Mouse (Mus musculus): ENCODE results near the gene Nav1.

Nav1 gene

DNA sequence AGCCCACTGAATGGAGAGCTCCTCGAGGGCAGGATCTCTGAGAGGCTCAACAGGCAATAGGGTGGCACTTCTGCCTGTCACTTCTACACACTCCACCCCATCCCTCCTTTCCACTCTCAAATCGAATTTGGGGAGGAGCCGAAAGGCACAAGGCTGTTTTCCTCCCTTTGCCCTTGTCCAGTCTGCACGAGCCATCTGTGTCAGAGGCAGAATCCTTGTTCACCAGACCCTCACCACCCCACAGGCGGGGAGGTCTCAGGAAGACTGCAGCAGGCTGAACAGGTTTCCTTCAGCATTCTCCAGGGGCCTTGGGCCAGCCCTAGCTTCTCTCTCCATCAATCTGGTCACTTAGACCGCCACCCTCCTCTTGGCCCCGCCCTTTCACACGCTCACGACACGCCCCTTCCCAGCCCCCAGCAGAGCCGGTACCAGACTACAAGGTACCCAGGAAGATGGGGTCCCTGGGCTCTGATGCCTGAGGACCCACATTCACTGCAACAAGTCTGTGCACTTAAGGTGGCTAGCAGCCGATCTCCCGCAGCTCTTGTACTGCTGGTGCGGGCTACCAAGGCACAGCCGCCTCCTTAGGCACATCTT, 23.9 kb downstream of the Nav1 start:
- DNase-seq (ENCODE audit: low spot score in 2 of 2): no peak

DNA sequence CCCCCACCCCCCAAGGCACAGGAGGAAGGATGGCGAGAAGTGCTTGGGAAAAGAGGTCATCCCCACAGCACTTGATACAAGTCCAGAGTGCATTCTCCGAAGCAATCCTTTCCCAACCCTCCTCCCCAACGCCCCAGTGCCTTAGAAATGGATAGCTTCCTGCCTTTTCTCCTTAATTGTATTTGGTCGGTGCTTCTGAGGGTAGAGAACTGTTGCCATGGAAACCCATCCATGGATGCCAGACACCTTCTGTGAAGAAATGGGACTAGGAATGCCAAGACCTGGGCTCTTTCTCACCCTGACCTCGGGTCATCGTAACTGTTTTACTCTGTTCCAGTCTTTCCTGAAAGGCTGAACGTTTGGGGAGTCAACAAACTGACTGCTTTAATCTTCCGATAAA, 26.1 kb downstream of the Nav1 start:
- no peak for DNase-seq (ENCODE audit: low spot score in 2 of 2)

DNA sequence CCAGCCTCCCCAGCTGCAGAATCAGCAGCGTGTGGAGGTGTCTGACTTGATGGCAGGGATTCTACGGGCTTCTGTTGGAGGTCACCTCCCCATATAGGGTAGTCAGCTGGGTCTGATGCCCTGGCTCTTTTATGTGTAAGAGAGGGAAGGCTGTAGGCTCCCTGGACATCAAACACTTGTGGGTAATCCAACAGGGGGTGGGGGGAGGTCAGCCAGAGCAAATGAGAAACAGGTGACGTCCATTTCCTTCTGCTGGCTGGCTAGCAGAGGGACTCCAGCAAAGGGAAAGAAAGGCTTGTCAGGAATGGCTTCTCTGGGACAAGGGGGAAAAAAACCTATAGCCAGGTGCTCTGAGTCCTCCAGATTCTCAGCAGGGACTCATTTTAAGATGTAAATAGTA, 28.0 kb downstream of the Nav1 start:
- no peak for DNase-seq (ENCODE audit: low spot score in 2 of 2)

DNA sequence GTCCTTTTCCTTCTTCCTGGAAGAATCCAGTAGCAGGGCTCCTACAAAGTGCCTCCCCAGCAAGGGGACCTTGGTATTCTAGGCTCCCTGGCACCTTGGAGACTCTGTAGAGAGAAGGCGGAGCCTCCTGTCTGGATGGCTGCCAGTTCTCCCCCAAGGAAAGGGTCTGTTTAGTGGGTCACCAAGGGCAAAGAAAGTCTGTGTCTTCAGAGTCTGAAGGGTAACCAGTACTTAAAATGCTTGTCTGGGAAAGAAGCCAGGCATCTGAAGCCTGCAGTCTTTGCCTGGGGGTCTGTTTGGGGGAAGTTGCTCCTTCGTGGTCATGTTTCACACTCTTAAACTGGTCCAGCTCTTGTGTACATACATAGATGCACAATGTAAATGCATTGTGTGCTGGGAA, 29.3 kb downstream of the Nav1 start:
- no peak for DNase-seq (ENCODE audit: low spot score in 2 of 2)

DNA sequence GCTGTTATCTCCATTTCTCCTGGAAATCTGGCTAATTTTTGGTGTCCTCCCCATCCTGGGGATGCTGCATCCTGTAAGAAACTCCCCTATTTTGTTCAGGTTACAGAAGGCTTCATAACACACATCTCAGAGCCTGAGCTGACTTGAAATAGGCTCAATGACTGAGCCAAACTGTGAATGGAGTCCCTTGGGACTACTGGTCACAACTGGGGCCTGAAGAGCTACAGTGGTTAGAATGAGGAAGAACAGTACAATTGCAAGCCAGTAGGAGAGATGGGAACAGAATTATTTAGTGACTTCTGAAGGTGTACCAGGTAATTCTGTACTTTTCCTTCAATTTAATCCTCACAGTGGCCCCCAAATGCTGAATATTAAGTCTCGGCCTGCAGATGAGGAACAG, 31.7 kb downstream of the Nav1 start:
- no peak for DNase-seq (ENCODE audit: low spot score in 2 of 2)

DNA sequence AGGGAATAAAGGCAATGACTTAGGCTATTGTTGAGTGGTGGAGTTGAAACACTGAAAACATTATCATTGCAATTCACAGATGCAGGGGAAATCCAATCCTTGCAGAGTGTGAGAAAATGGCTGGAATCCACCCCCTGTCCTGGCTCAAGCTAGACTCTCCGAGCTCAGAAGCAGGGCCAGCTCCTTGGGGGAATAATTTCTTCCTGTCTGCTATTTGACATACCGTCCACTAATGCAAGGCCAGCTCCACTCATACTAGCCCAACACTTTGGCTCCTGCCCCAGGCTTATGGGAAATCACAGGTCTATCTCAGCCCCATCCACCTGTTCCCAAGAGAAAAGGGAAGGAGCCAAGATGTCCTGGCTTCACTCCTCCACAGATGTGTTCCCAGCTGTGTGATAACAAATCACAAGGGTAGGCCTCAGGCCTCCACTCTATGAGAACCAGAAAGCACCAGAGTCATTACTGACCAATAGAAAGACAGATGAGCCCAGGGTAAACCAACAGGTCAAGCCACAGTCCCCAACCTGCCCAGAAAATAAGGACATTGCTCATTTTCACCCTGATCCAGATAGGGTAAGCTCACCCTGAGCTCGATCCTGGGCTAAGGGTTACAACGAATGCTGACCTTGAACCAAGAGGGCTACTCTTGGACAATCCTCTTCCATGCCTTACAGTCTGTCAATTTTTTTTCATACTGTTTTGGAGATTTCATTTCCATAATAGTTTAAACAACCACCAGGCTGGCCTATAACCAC, 32.5 kb downstream of the Nav1 start:
- DNase-seq (ENCODE audit: low spot score in 2 of 2): no peak

DNA sequence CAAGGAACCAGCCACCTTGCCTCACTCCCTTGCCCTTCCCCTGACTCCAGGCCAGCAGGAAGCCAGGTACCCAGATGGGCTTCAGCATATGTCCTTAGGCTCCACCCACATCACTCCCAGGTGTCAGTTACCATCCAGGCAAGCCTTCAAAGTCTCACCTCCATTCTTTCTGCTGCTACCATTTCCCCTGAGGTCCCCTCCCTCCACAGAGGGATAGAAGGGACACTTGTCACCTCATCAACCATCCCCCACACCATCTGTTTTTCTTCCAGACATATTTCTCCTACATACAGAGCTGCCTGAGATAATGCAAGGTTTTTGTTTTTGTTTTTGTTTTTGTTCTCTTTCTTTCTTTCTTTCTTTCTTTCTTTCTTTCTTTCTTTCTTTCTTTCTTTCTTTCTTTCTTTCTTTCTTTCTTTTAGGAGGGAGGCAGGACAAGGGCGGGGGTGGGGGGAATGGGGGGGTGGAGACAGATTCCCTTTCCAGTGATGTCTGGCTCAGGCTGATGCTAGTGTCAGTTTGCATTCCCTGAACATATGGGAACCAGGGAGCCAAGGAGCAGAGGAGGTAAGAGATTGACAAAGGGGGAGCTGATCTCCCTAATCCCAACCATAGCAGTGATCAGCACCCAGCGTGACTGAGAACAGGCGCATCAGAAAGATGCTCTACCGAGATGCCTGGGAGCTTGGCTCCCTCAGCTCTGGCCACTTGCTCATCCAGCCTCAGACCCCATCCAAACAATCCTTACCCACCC, 34.8 kb downstream of the Nav1 start:
- no peak for DNase-seq (ENCODE audit: low spot score in 2 of 2)

DNA sequence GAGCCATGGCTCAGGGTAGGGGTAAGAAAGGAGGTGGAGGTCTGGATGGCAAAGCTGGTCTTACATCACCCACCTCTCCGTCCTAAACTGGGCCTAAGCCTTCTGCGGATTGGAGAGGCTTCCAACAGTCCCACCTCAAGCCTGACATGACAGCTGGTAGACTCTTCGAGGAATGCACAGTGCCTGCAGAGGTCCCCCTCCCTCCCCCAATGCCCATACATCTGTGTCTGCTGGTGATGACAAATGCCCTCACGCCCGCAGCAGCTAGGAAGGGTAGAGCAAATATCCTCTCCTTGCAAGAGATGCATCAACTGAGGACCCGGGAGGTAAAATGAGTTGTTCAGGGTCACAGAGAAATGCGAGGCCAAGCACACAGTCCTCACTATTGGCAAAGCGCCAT, 39.0 kb downstream of the Nav1 start:
- DNase-seq (ENCODE audit: low spot score in 2 of 2): no peak

DNA sequence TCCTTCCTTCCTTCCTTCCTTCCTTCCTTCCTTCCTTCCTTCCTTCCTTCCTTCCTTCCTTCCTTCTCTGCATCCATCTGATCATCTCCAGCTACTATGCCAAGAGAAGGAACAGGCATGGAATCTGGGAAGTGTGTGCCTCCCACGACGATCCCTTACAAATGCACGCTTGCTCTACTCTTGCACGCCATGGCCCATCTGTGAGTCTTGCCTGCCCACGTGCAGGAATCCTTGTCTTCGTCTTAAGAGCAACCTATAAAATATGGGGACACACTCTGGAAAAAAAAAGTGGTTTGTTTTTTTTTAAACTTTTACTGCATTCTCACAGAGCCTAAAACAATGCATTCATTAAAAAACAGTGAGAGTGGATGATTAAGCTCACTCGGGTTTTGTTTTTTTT, 40.5 kb downstream of the Nav1 start:
- no peak for DNase-seq (ENCODE audit: low spot score in 2 of 2)

DNA sequence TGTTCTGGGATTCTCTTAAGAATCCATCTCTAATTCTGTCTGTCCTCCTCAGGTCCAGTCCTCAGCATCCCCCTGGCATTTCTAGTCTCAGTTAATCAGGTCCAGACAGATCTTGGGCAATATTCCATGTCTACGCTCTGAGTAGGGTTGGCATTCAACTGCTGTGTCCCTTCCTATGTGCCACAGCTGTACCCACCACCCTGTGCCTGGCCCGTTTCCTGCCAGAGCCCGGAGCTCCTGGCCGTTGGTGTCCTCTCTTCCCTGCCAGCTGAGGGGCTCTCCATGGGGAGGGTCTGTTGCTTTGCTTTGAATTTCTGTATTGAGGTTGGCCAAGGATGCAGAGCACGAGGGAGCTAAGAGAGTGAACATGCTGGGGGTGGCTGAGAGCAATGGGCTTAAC, 41.3 kb downstream of the Nav1 start:
- no peak for DNase-seq (ENCODE audit: low spot score in 2 of 2)

DNA sequence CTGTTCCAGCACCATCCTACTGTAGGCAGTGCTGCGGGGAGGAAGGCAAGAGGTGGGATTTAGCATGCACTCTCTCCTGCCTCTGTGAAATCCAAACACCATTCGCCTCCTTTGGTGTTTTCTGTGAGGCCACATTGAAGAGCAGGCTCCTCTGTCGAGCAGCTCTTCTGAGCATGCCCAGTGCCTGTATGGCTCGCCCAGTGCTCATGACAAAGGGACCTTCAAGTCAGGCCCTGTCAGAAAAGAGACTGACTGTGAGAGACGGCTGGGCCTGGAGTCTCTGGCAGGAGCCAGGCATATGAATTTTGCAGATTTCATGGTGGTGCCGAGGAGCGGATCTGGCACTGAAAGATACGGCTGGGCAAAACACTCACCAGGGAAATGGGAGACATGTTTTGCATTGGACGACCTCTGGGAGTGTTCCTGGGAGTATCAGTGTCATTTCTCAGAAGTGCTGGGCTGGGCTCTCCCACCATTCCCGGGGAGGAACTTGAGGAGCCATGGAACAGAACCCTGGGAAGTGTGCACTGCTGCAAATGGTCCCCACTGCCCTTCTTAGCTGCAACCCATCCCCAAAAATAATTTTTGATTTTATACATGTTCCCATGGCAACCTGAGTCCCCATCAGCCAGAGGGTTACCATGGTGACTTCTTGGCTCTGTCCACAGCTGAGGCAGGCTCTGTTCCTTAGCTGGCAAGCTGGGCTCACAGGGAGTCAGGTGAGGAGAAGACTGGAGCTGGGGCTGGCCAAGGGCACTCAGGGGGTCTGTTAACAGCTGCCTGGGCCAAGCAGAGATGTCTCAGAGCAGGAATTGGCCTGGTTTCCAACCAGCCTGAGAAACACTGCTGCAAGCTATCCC, 42.2 kb downstream of the Nav1 start:
- DNase-seq (ENCODE audit: low spot score in 2 of 2): no peak

DNA sequence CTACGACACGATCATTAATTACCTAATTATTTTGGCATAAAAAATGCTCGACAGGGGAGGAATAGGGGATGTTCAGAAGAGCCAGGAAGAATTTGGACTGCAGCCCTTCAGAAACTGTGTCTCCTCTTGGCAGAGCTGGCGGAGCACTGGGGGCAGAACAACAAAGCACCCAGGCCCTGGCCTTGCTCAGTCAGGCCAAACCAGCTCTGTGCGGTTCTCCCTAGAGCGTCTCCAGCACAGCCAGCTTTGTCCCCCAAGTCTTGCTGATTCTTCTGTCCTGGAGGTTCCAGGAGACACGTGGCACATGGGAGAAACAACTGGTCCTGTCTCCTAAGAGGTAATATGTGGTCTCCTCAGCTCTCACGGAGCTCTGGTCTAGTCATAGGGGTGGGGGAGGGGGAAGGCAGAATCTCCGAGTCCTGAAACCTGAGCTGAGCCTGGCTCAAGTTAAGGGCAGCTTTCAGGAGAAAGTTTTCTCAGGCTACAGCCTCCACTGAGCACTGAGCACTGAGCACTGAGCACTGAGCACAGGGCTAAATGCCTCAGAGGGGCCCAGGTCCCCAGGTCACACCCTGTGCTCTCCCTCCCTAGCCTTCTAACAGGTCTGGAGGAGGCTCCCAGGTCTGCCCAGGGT, 43.2 kb downstream of the Nav1 start:
- DNase-seq (ENCODE audit: low spot score in 2 of 2): no peak

DNA sequence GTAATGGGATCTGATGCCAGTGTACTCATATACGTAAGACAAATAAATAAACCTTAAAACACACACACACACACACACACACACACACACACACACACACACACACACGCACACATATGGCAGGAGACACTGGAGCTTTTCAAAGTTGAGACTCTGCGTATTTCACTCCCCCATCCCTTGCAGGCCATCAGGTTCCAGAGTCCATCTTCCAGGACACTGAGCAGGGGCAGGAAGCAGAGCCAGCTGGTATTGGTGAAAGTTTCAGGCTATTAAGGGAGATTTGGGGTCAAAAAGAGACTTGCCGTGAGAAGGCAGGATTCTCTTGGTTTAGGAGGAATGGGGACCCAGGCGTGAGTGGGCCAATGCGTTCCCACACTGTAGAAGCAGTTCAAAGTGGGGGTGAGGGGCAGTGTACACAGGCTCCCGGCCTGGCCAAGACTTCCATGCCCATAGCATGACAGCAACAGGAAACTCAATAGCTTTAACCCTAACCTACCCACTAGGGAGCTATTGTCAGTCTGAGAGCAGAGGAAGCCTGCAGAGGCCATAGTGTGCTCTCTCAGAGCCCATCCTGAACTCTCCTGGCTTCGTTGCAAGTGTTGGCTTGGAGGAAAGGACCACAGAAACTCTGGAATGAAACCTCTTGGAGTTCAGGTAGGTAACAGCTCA, 44.0 kb downstream of the Nav1 start:
- no peak for DNase-seq (ENCODE audit: low spot score in 2 of 2)

DNA sequence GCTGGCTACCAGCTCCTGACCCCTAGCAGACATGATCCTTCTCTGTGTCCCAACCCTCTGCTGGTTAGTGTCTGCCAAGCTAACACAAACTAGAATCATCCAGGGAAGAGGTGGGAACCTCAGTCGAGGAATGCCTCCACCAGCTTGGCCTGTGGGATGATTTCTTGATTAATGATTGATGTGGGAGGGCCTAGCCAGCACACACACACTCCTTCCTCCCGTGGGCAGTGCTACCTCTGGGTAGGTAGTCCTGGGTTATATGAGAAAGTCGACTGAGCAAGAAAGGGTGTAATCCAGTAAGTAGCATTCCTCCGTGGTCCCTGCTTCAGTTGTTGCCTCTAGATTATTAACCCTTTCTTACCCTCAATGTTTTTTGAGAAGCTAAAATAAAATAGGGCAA, 45.0 kb downstream of the Nav1 start:
- DNase-seq (ENCODE audit: low spot score in 2 of 2): no peak

DNA sequence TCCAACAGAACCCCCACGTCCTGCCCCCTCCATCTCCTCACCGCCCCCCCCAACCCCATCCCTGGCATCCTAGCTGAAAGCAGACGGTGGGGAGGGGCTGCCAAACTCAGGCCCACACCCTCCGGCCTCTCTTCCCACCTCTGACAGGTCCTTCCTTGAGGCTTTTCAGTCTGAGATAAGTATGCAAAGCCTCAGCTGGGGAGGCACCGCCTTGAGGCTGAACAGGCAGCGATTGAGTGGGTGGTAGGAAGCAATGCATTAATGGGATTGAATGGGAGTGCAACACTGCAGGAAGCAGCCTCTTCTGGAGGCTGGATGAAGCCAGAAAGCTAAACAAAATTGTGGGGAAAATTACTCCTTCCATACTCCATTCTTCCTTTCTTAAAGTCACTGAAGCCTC, 45.8 kb downstream of the Nav1 start:
- DNase-seq (ENCODE audit: low spot score in 2 of 2): no peak

DNA sequence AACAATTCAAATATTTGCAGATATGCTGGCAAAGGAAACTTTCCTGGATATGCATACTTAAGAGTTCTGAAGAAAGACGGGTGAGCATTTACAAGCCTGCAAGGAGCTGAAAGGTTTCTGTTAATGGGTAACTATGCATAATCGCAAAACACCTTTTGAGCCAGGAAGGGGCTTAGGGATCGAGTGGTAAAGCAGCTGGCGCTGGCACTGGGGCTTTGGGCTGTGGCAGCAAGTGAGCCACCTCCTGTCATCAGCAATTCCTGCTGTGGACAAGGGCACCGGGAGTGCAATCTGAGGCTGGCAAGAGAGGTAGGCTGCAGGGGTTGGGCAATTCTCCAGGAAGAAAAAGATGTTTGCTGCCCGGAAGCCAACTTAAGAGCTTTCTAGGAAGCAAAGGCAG, 49.1 kb downstream of the Nav1 start:
- DNase-seq (ENCODE audit: low spot score in 2 of 2): no peak

DNA sequence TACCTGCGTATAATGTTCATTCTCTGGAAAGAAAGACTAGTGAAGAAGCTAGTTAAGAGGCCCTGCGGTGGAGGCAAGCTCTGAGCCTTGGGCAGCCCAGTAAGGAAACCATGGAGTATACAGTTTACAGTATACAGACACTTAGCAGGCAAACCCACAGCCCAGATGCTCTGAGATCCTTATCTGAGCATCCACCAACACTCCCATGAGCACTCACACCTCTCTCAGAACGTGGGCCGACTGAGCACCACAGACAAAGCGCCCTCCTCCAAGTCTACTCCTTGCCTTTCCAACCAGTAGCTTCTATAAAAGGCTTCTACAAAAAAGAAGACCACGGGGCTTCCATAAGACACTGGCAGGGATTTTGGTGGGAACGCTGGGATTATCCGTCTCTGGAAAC, 51.2 kb downstream of the Nav1 start:
- no peak for DNase-seq (ENCODE audit: low spot score in 2 of 2)

DNA sequence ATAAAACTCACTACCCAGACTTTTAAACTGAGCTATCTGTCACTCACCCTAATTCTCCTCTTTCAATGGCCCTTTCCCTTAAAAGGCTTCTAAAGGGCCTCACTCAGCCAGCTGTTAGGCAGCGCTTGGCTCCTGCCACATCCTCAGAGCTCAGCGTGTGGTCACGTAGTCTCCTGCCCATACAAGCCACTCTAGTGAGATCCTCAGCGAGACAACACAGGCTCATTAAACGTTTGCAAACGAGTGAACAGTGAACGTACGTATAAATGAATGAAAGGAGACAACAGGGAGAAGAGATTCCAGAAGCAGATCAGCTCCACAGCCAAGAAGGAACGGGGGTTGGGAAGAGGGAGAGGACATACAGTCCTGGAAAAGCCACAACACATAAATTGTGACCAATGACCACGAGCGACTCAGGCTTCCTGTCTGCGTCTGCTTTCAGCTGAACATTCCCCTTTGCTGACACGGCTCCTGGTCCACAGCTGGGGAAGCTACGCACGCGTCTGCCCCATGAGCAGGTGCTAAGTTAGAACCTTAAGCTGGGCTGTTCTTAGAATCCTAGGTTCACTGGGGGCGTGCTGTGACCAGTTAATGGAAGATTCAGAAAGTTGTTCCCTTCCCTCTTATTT, 52.3 kb downstream of the Nav1 start:
- no peak for DNase-seq (ENCODE audit: low spot score in 2 of 2)

DNA sequence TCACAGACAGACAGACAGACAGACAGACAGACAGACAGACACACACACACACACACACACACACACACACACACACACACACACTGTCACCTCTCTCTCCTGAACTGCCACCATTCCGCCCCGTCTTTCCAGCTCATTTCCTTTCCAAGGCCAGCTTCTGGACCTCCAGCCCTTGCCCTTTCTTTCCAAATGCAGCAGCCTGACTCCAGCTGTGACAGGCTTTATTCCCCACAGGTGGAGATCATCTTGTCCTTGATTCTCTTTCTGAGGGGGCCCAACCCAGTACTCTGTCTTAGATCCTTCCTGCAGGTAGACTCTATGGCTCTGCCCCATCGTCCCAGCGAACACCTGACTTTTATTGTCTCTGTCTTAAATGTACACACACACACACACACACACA, 53.5 kb downstream of the Nav1 start:
- DNase-seq (ENCODE audit: low spot score in 2 of 2): no peak

DNA sequence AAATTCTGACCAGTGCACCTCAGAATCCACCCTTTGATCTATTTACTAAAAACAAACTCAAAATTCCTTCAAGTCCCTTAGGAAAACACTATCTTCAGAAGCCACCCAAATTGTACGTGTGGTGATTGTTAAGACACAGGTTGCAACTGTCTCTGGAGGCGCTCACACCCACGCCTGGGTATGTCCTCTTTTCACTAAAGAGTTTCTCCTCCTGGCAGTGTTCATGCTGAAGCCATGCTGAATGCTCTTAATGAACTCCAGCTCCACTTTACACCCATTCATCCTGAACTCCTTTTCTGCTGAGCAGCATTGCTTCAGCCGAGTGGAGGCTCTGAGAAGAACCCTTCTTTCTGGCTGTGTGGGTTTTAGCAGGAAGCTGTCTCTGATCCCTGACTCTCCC, 53.9 kb downstream of the Nav1 start:
- no peak for DNase-seq (ENCODE audit: low spot score in 2 of 2)

DNA sequence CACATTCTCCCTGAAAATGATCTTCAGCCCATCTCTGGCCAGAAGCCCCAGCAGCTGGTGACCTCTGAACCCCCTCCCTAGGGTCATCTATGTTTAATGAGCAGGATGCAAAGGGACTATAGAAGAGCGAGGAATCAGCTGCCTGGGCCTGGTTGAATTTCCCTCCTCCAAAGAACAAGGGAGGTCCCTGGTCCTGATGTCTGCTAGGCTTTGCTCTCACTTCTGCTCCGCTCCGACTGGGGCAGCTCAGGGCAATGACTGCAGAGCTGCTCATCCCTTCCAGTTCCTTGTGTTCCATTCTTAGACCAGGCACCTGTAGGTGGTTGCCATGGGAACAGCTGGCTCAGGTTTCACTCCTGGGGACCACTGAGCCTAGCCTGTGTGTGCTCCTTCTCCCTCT, 56.2 kb downstream of the Nav1 start:
- DNase-seq (ENCODE audit: low spot score in 2 of 2): no peak

Measured in thymus, postnatal 10 days (tissue).